Mouse (Mus musculus) naive thymus-derived CD4-positive, alpha-beta T cell, adult 5 months (primary cell): ENCODE measurements around the gene Fbll1. TPM values are rescaled to one million over a fixed set of nuclear protein-coding genes. Genes with fewer than 3 reads are reported as not detected.

ENCODE experiments used
- polyA plus RNA-seq: library from polyadenylated mRNA; unstranded; fragments of 100-300 nt; shearing (Covaris generic); gene quantifications from one replicate; pipeline ENCODE4 v1.2.1, GENCODE M21; 2017

Fbll1 gene
- not detected for polyA plus RNA-seq

GRCm38 (mm10) chr11:35798874-35799273 is at the start of gene Fbll1:
TSS of gene Fbll1 (minus strand) at chr11:35798884.

GRCm38 (mm10) chr11:35834022-35834760 is 35.5 kb upstream of the Fbll1 start, which contains the start of gene Rars:
TSS of gene Rars (minus strand) at chr11:35834506.

GRCm38 (mm10) chr11:35769188-35769745 is 29.4 kb downstream of the Fbll1 start, which contains the start of gene Pank3:
TSS of gene Pank3 (plus strand) at chr11:35769484.

Other genes with a start within 250 kb of the Fbll1 start
- 15.6 TPM for gene Pank3, start 29.4 kb downstream of the Fbll1 start, polyA plus RNA-seq
- gene Rars, start 35.6 kb upstream of the Fbll1 start, polyA plus RNA-seq: 56.0 TPM
- gene Wwc1, start 181.6 kb upstream of the Fbll1 start, polyA plus RNA-seq: not detected